Mouse (Mus musculus): Measurements from ENCODE around the gene Tmsb15b1. TPM values are rescaled to one million over a fixed set of nuclear protein-coding genes. Genes with fewer than 3 reads are reported as not detected.
A peak's percentile ranks its signal among the peaks of the same experiment; 100 is the strongest.

Gene Tmsb15b1
- 12.4 and 13.3 TPM in 2 replicates for polyA plus RNA-seq (2014; fragmentation: Nextera tagmentation; extraction: Ambion mirVana)

DNA sequence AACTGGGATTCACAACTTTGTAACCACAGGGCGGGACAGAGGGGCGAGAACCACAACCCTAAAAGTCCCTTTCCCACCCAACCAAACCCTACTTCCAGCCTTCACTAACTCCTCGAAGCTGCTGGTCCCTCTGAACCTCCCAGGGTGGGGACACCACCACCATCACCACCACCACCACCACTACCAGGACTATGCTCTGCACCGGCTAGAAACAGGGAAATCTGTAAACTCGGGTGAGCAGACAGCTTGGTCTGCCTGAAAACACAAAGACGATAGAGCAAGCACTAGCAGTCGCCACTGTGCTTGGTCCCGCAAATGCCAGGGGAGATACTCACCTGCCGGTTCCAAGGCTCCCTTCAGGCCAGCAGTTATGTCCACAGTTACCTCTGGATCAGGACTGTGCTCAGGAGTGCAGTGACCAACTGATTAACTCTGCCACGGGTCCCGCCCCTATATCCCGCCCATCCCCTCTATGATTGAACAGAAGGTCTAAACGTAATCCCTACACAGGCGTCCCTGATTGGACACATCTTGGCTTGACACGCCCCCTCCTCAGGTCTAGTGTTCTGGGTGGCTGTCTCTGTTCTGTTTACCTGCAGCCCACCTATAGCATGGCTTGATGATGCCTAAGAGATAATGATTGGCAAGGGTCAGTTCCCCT is at the start of gene Tmsb15b1, which contains the start of gene Tmsb15l:
Tmsb15b1 (minus strand) TSS at position 451 of the 661 bp plus-strand sequence.
Tmsb15l (minus strand) TSS at position 446 of the 661 bp plus-strand sequence.
- H3K9ac ChIP-seq (ENCODE audit: low read depth, low read length): no peak within 1 kb of the TSS
- H3K36me3 ChIP-seq (ENCODE audit: control insufficient read depth, insufficient read depth, low read length): no peaks in the 10 kb centered on the region
- no peak within 1 kb of the TSS for H3K27ac ChIP-seq (ENCODE audit: low read depth, low read length)
- H3K4me1 ChIP-seq (ENCODE audit: control insufficient read depth, insufficient read depth, low read length): no peaks in the 10 kb centered on the region
- peak within 1 kb of the TSS; percentile 60 for H3K4me2 ChIP-seq
- peak within 1 kb of the TSS; percentile 42 for H3K4me3 ChIP-seq (ENCODE audit: low read depth, low read length)
- no peaks in the 10 kb centered on the region for H3K9me3 ChIP-seq (replicated peaks; ENCODE audit: control insufficient read depth, low read length)
- no peaks in the 10 kb centered on the region for H3K27me3 ChIP-seq (ENCODE audit: control insufficient read depth, insufficient read depth, low read length)
- WGBS (ENCODE audit: insufficient replicate concordance): 36% methylated on average over 15 of the region's 15 CpGs
- ATAC-seq (replicated peaks; ENCODE audit: insufficient number of reproducible peaks, low FRiP score, low TSS enrichment): peak; percentile 97

DNA sequence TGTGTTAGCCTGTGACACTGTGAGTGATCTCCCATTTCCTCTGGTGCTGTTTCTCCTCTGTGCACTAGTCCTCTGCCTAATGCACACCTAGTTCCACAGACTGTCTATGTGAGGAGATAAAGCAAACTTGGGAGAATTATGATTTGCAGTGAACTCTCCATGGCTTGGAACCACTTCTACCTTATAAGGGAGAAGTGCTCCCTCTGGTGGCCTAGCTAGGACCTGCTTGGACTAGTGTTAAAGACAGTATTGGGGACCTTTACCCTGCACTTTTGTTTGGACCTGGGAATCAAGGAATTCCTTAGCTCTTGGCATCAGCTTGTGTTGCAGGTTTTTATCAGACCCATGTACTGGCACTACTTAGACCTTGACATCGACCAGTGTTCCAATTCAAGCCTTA is 42.6 kb upstream of the Tmsb15b1 start:
- Histone ChIP-seq H3K4me1 (ENCODE audit: control insufficient read depth, insufficient read depth, low read length) (no peaks in the 10 kb centered on the region), H3K9ac (ENCODE audit: low read depth, low read length) (no peak overlapping the region), H3K9me3 (replicated peaks; ENCODE audit: control insufficient read depth, low read length) (no peaks in the 10 kb centered on the region), H3K27me3 (ENCODE audit: control insufficient read depth, insufficient read depth, low read length) (no peaks in the 10 kb centered on the region), H3K27ac (ENCODE audit: low read depth, low read length) (no peak overlapping the region), H3K4me3 (ENCODE audit: low read depth, low read length) (no peak overlapping the region), H3K4me2 (no peak overlapping the region), H3K36me3 (ENCODE audit: control insufficient read depth, insufficient read depth, low read length) (no peaks in the 10 kb centered on the region)
- 24% methylated on average over 1 of the region's 1 CpGs for WGBS (ENCODE audit: insufficient replicate concordance)
- ATAC-seq (replicated peaks; ENCODE audit: insufficient number of reproducible peaks, low FRiP score, low TSS enrichment): no peak

DNA sequence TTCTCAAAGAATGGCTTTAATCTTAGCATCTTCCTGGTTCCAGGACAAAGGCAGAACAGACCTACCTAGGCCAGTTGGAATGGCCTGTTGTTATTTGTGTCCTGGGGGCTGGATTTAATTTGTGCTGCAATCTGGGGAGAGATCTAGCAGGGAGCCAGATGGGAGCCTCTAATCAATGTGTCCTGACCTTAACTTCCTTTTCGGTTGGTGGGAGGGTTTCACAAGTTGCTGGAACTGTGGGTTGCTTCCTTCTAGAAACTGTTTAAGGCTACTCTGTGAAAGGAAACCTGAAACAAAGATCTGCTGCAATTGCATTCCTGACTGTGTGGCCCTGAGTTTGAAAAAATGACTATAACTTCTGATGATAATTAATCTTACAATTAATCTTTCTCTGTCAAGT is 41.0 kb upstream of the Tmsb15b1 start:
- Histone ChIP-seq H3K9me3 (replicated peaks; ENCODE audit: control insufficient read depth, low read length) (no peaks in the 10 kb centered on the region), H3K4me2 (no peak overlapping the region), H3K4me1 (ENCODE audit: control insufficient read depth, insufficient read depth, low read length) (no peaks in the 10 kb centered on the region), H3K27ac (ENCODE audit: low read depth, low read length) (no peak overlapping the region), H3K9ac (ENCODE audit: low read depth, low read length) (no peak overlapping the region), H3K4me3 (ENCODE audit: low read depth, low read length) (no peak overlapping the region), H3K36me3 (ENCODE audit: control insufficient read depth, insufficient read depth, low read length) (no peaks in the 10 kb centered on the region), H3K27me3 (ENCODE audit: control insufficient read depth, insufficient read depth, low read length) (no peaks in the 10 kb centered on the region)
- 65% methylated on average over 1 of the region's 1 CpGs for WGBS (ENCODE audit: insufficient replicate concordance)
- ATAC-seq (replicated peaks; ENCODE audit: insufficient number of reproducible peaks, low FRiP score, low TSS enrichment): no peak

DNA sequence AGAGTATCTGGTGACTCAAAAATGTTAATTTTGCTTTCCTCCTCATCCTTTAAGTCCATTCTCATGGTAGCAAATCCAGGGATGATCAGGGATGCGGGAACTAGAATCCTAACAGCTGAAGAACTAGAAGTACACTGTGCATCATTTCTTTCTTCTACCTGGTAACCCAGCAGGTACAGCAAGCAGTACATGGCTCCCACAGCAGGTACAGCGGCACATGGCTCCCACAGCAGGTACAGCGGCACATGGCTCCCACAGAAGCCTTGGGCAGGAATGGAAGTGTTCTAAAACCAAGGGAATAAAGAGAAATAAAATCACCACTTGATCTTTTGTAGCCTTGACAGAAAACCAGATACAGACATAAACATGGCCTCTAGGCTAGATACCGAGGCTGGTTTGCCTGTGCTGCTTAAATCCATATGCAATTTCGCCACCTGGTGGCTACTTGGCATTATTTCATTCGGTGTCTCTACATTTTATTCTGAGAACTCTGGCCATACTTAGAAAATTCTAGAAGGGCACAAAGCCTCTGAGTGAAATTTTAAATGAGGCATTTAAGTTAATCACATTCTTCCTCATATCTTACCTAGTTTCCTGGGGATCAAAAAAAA is 38.5 kb upstream of the Tmsb15b1 start:
- WGBS (ENCODE audit: insufficient replicate concordance): 52% methylated on average over 6 of the region's 6 CpGs

DNA sequence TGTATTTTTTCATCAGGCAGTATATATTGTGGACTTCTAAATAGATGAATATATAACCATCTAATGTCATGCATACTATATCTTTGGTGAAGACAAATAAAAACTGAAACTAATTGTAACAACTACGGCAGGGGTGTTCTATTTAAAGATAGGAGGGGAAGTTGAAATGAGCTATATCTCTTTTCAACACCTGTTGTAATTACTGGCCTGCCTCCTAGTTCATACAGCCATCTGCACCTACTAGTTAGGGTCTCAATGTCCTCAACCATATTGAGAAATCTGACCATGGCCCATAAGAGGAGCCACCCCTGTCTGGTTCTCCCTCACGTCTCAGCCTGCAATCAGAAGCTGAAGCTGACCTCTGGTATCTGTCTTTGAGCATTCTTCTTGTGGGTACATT is 19.6 kb upstream of the Tmsb15b1 start:
- H3K4me3 ChIP-seq (ENCODE audit: low read depth, low read length): no peak overlapping the region
- H3K4me1 ChIP-seq (ENCODE audit: control insufficient read depth, insufficient read depth, low read length): no peaks in the 10 kb centered on the region
- H3K27me3 ChIP-seq (ENCODE audit: control insufficient read depth, insufficient read depth, low read length): peaks cover 12% of the 10 kb centered on the region
- H3K36me3 ChIP-seq (ENCODE audit: control insufficient read depth, insufficient read depth, low read length): no peaks in the 10 kb centered on the region
- ATAC-seq (replicated peaks; ENCODE audit: insufficient number of reproducible peaks, low FRiP score, low TSS enrichment): no peak
- H3K9me3 ChIP-seq (replicated peaks; ENCODE audit: control insufficient read depth, low read length): no peaks in the 10 kb centered on the region
- H3K9ac ChIP-seq (ENCODE audit: low read depth, low read length): no peak overlapping the region
- no peak overlapping the region for H3K27ac ChIP-seq (ENCODE audit: low read depth, low read length)
- no peak overlapping the region for H3K4me2 ChIP-seq
- 64% methylated on average over 2 of the region's 2 CpGs for WGBS (ENCODE audit: insufficient replicate concordance)

More for the DNA sequence above, 38.5 kb upstream of the Tmsb15b1 start:
- Histone ChIP-seq H3K9ac (ENCODE audit: low read depth, low read length) (no peak overlapping the region), H3K4me1 (ENCODE audit: control insufficient read depth, insufficient read depth, low read length) (no peaks in the 10 kb centered on the region), H3K9me3 (replicated peaks; ENCODE audit: control insufficient read depth, low read length) (no peaks in the 10 kb centered on the region), H3K27ac (ENCODE audit: low read depth, low read length) (no peak overlapping the region), H3K4me3 (ENCODE audit: low read depth, low read length) (no peak overlapping the region), H3K36me3 (ENCODE audit: control insufficient read depth, insufficient read depth, low read length) (no peaks in the 10 kb centered on the region), H3K4me2 (no peak overlapping the region), H3K27me3 (ENCODE audit: control insufficient read depth, insufficient read depth, low read length) (no peaks in the 10 kb centered on the region)
- ATAC-seq (replicated peaks; ENCODE audit: insufficient number of reproducible peaks, low FRiP score, low TSS enrichment): no peak

DNA sequence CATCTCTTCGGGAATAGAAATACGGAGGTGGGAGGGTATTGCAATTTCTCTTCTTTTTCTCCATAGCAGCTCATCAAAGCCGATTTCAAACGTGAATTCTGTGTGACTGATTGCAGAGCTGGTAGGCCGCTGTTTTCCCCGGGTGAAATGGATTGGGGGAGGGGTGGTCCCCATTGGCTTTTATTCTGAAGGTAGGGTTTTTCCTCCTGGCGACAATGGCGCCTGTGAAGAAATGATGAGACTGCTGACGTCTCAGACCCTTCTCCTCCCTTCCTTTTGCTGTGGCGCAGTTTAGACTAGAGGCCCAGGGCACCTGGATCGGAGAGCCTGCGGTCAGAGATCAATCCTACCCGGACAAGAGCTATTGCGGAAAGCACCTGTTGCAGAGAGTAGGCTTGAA is 17.0 kb upstream of the Tmsb15b1 start:
- Histone ChIP-seq H3K9ac (ENCODE audit: low read depth, low read length) (no peak overlapping the region), H3K4me1 (ENCODE audit: control insufficient read depth, insufficient read depth, low read length) (no peaks in the 10 kb centered on the region), H3K9me3 (replicated peaks; ENCODE audit: control insufficient read depth, low read length) (no peaks in the 10 kb centered on the region), H3K27ac (ENCODE audit: low read depth, low read length) (no peak overlapping the region), H3K4me2 (peak overlapping the region; percentile 68), H3K4me3 (ENCODE audit: low read depth, low read length) (no peak overlapping the region), H3K36me3 (ENCODE audit: control insufficient read depth, insufficient read depth, low read length) (no peaks in the 10 kb centered on the region), H3K27me3 (ENCODE audit: control insufficient read depth, insufficient read depth, low read length) (peaks cover 12% of the 10 kb centered on the region)
- WGBS (ENCODE audit: insufficient replicate concordance): 37% methylated on average over 14 of the region's 14 CpGs
- no peak for ATAC-seq (replicated peaks; ENCODE audit: insufficient number of reproducible peaks, low FRiP score, low TSS enrichment)

DNA sequence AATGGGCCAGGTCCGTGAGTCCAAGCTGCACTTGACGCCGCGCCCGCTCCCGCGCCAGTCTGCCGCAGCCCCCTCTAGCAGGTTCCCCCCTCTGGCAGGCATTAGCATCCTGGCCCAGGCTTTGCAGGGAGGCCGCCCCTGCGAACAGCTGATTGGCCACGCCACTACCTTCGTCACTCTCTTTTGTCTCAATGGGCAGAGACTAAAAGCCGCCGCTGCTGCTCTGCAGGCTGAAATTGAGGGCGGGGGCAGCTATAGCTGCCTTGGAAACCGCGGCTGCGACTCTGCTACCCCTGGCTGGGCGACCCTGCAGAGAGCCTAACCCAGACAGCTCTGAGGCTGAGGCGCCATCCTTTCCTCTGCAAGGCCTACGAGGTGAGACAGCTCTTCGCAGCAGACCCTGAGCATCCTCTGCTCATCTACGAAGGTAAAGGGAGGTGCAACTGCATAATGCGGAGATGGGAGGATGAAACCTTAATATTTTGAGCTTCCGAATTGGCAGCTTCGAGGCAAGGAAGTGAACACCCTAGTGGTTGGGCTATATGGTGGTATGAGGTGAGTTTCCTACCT is 16.4 kb upstream of the Tmsb15b1 start, which contains the start of gene Zcchc18:
Zcchc18 (plus strand) TSS at position 178 of the 570 bp plus-strand sequence.
- H3K27ac ChIP-seq (ENCODE audit: low read depth, low read length): no peak within 1 kb of the TSS
- 0 out of 2 replicates have a peak, but pooled peaks have one; percentile 77 for ATAC-seq (replicated peaks; ENCODE audit: insufficient number of reproducible peaks, low FRiP score, low TSS enrichment)
- H3K36me3 ChIP-seq (ENCODE audit: control insufficient read depth, insufficient read depth, low read length): no peaks in the 10 kb centered on the region
- H3K9me3 ChIP-seq (replicated peaks; ENCODE audit: control insufficient read depth, low read length): no peaks in the 10 kb centered on the region
- H3K9ac ChIP-seq (ENCODE audit: low read depth, low read length): no peak within 1 kb of the TSS
- H3K4me1 ChIP-seq (ENCODE audit: control insufficient read depth, insufficient read depth, low read length): no peaks in the 10 kb centered on the region
- peak within 1 kb of the TSS; percentile 36 for H3K4me3 ChIP-seq (ENCODE audit: low read depth, low read length)
- peak within 1 kb of the TSS; percentile 68 for H3K4me2 ChIP-seq
- WGBS (ENCODE audit: insufficient replicate concordance): 16% methylated on average over 26 of the region's 26 CpGs
- peaks cover 12% of the 10 kb centered on the region for H3K27me3 ChIP-seq (ENCODE audit: control insufficient read depth, insufficient read depth, low read length)

DNA sequence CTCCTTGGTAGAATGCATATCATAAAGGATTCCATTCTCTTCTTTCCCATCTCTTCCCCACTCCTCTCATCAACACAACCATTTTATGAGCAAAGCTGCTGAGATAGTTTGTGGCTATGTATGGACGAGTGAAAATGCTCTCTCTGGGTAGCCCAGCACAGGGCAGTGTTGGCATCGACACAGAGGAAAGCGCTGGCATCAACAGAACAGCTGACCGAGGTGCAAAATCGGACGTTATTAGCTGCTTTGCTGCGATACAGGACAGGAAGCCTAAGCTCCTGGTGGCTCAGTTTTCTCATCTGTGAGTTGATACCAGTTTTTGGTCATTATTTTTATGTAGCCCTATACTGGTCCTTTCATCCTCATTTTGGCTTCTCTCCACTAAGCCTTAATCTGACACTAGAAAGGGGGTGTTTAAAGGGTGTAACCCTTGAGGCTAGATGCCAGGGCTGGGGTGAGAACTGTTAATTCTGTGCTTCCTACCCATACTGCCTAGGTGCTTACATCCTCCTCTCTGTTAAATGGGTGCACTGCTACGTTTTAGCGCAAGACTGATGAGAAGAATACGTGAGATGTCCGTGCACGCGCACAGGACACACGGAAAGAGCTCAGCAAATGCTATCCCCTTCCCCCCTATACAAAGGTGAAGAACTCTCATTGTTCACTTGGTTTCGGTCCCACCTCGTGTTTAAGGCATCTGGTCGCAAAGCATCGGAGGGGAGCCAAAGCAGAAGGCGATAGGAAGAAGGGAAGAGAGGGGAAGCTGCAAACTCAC is 15.7 kb upstream of the Tmsb15b1 start:
- Histone ChIP-seq H3K4me3 (ENCODE audit: low read depth, low read length) (peak overlapping the region; percentile 36), H3K9ac (ENCODE audit: low read depth, low read length) (no peak overlapping the region), H3K27me3 (ENCODE audit: control insufficient read depth, insufficient read depth, low read length) (peaks cover 12% of the 10 kb centered on the region), H3K36me3 (ENCODE audit: control insufficient read depth, insufficient read depth, low read length) (no peaks in the 10 kb centered on the region), H3K27ac (ENCODE audit: low read depth, low read length) (no peak overlapping the region), H3K4me1 (ENCODE audit: control insufficient read depth, insufficient read depth, low read length) (no peaks in the 10 kb centered on the region), H3K4me2 (peak overlapping the region; percentile 68), H3K9me3 (replicated peaks; ENCODE audit: control insufficient read depth, low read length) (no peaks in the 10 kb centered on the region)
- WGBS (ENCODE audit: insufficient replicate concordance): 21% methylated on average over 19 of the region's 19 CpGs
- no peak for ATAC-seq (replicated peaks; ENCODE audit: insufficient number of reproducible peaks, low FRiP score, low TSS enrichment)
